ENCODE assay signal across 20 mouse cellular contexts in the genomic region with DNA sequence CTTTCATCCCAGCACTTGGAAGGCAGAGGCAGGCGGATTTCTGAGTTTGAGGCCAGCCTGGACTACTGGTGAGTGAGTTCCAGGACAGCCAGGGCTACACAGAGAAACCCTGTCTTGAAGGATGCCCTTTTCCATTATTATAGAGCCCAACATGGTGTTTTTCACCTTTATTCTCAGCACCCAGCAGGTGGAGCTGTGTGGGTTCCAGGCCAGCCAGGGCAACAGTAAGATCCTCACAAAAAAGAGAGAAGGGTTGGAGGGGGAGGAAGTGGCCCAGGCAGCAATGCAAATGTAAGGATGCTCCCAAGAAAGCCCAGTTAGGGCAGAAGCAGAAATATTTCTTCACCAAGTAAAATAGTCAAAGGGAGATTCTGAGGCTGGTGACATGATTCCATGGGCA. TPM values are rescaled to one million over a fixed set of nuclear protein-coding genes. Genes with fewer than 3 reads are reported as not detected.
DNase-seq lines count a peak whose midpoint lies in the region; ATAC-seq and TF ChIP-seq lines count a peak whose summit lies in the region.
"Had no signal": no experiment of that assay in that cellular context is flagged by ENCODE, and none has a peak within 500 bp of the region (broad histone marks: within the 10 kb centered on the region; RNA-seq: fewer than 3 reads in every experiment).

No protein-coding gene starts in this region.

- WGBS in intestine, postnatal 0 days, result 78% methylated on average over 1 of the region's 1 CpGs
- WGBS in intestine, embryonic 15.5 days, result 81% methylated on average over 1 of the region's 1 CpGs
- WGBS in lung, postnatal 0 days, result 88% methylated on average over 1 of the region's 1 CpGs

- H3K9me3 ChIP-seq in intestine, postnatal 0 days (ENCODE audit: control insufficient read depth), result no peaks in the 10 kb centered on the region
- H3K9me3 ChIP-seq in intestine, embryonic 15.5 days, result no peaks in the 10 kb centered on the region
- no peaks in the 10 kb centered on the region for H3K9me3 ChIP-seq in lung, postnatal 0 days (ENCODE audit: low read length)
- no peaks in the 10 kb centered on the region for H3K9me3 ChIP-seq in E14TG2a.4 (ENCODE audit: low read length)
- H3K9me3 ChIP-seq: embryonic facial prominence, embryonic 10.5 days; G1E; hindbrain, embryonic 12.5 days; kidney, embryonic 15.5 days; liver, embryonic 13.5 days had no signal

- no peaks in the 10 kb centered on the region for H3K27me3 ChIP-seq in intestine, postnatal 0 days (replicated peaks; ENCODE audit: control insufficient read depth, insufficient read depth, low read length)
- no peaks in the 10 kb centered on the region for H3K27me3 ChIP-seq in intestine, embryonic 15.5 days (replicated peaks)
- no peaks in the 10 kb centered on the region for H3K27me3 ChIP-seq in lung, postnatal 0 days (replicated peaks; ENCODE audit: insufficient read depth, low read length)
- H3K27me3 ChIP-seq in E14TG2a.4 (ENCODE audit: insufficient read depth, low read length), result peaks cover 45% of the 10 kb centered on the region
- H3K27me3 ChIP-seq: kidney, embryonic 15.5 days had no signal

- H3K9ac ChIP-seq in intestine, postnatal 0 days (ENCODE audit: low read depth, low read length), result no peak overlapping the region
- no peak overlapping the region for H3K9ac ChIP-seq in intestine, embryonic 15.5 days
- no peak overlapping the region for H3K9ac ChIP-seq in lung, postnatal 0 days (replicated peaks; ENCODE audit: low read depth)
- H3K9ac ChIP-seq: hindbrain, embryonic 12.5 days; kidney, embryonic 15.5 days; liver, embryonic 13.5 days had no signal

- H3K4me1 ChIP-seq in intestine, postnatal 0 days (replicated peaks; ENCODE audit: control insufficient read depth, insufficient read depth, low read length), result no peaks in the 10 kb centered on the region
- H3K4me1 ChIP-seq in intestine, embryonic 15.5 days (replicated peaks), result peaks cover 5% of the 10 kb centered on the region; the same call in 1 of the 2 replicates
- H3K4me1 ChIP-seq in lung, postnatal 0 days (ENCODE audit: insufficient read depth, low read depth, low read length), result no peaks in the 10 kb centered on the region
- peaks cover 20% of the 10 kb centered on the region; the same call in 1 of the 2 replicates for H3K4me1 ChIP-seq in E14TG2a.4 (replicated peaks; ENCODE audit: low read depth, low read length)

- no peaks in the 10 kb centered on the region for H3K36me3 ChIP-seq in intestine, postnatal 0 days (ENCODE audit: control insufficient read depth, insufficient read depth)
- no peaks in the 10 kb centered on the region for H3K36me3 ChIP-seq in intestine, embryonic 15.5 days
- no peaks in the 10 kb centered on the region for H3K36me3 ChIP-seq in lung, postnatal 0 days (ENCODE audit: insufficient read depth, low read length)
- H3K36me3 ChIP-seq in E14TG2a.4 (ENCODE audit: insufficient read depth, low read length), result no peaks in the 10 kb centered on the region
- H3K36me3 ChIP-seq: embryonic facial prominence, embryonic 10.5 days; G1E; hindbrain, embryonic 12.5 days; kidney, embryonic 15.5 days had no signal

- ATAC-seq in intestine, postnatal 0 days, result no peak
- ATAC-seq in intestine, embryonic 15.5 days, result no peak
- no peak for ATAC-seq in lung, postnatal 0 days
- ATAC-seq: midbrain, embryonic 16.5 days had no signal

- TF ChIP-seq CTCF in intestine, postnatal 0 days (IDR thresholded peaks at IDR 0.05; ENCODE audit: low read depth), result peak; percentile 31; the same call in 1 of the 2 replicates
- TF ChIP-seq CTCF in lung, postnatal 0 days (IDR thresholded peaks at IDR 0.05), result 0 out of 2 replicates have a peak, but pooled peaks have one; percentile 11
- TF ChIP-seq CTCF in E14TG2a.4 (conservative IDR thresholded peaks at IDR 0.05; ENCODE audit: low read length), result peak; percentile 30

- TF ChIP-seq EP300 in lung, postnatal 0 days (IDR thresholded peaks at IDR 0.05), result no peak

- no peak overlapping the region for H3K4me3 ChIP-seq in intestine, postnatal 0 days (ENCODE audit: low read depth, low read length)
- H3K4me3 ChIP-seq in intestine, embryonic 15.5 days (replicated peaks), result no peak overlapping the region
- no peak overlapping the region for H3K4me3 ChIP-seq in lung, postnatal 0 days (ENCODE audit: low read depth, low read length)
- H3K4me3 ChIP-seq in E14TG2a.4 (replicated peaks; ENCODE audit: low read length), result no peak overlapping the region
- H3K4me3 ChIP-seq: embryonic facial prominence, embryonic 10.5 days; gastrocnemius, adult 2 months; hindbrain, embryonic 12.5 days; kidney, embryonic 15.5 days; liver, embryonic 13.5 days had no signal

- intact Hi-C loops in left cerebral cortex, postnatal 10 days (cut with DNase I), result no loop called here

- H3K27ac ChIP-seq in intestine, postnatal 0 days (ENCODE audit: low read depth, low read length), result no peak overlapping the region
- H3K27ac ChIP-seq in intestine, embryonic 15.5 days, result no peak overlapping the region
- H3K27ac ChIP-seq in lung, postnatal 0 days (ENCODE audit: low read length), result no peak overlapping the region
- H3K27ac ChIP-seq: embryonic facial prominence, embryonic 10.5 days; gastrocnemius, adult 2 months; hindbrain, embryonic 12.5 days; kidney, embryonic 15.5 days; liver, embryonic 13.5 days had no signal

- H3K4me2 ChIP-seq in intestine, postnatal 0 days (replicated peaks; ENCODE audit: low read depth), result no peak overlapping the region
- H3K4me2 ChIP-seq in intestine, embryonic 15.5 days (replicated peaks), result no peak overlapping the region
- no peak overlapping the region for H3K4me2 ChIP-seq in lung, postnatal 0 days (replicated peaks; ENCODE audit: low read depth, low read length)
- H3K4me2 ChIP-seq: heart, embryonic 11.5 days; hindbrain, embryonic 12.5 days; kidney, embryonic 15.5 days; liver, embryonic 13.5 days had no signal

- DNase-seq in lung, postnatal 0 days (ENCODE audit: low spot score), result no peak
- no peak for DNase-seq in lung, postnatal 10 days
- DNase-seq in ZHBTc4 (ENCODE audit: low read depth, low spot score), result peak; percentile 54
- DNase-seq in left cerebral cortex, postnatal 10 days (ENCODE audit: extremely low spot score in 1 of 2, low spot score in 2 of 2), result no peak
- no peak for DNase-seq in left cerebral cortex, adult 9 months (ENCODE audit: low spot score in 2 of 2)
- DNase-seq: adrenal gland, postnatal 36 days; cerebellum, adult 18-20 months; gastrocnemius, adult 2 months; heart, postnatal 14 days; lung, postnatal 14 days had no signal

RNA-seq across cellular contexts. Expression of a gene that starts 44.9 kb away (rescaled TPM):
- polyA plus RNA-seq in intestine, postnatal 0 days (2015; fragmentation: Nextera tagmentation; extraction: Ambion mirVana), result 1.5 and 1.7 TPM in 2 replicates
- polyA plus RNA-seq in intestine, embryonic 15.5 days (2015; fragmentation: Nextera tagmentation; extraction: Ambion mirVana), result 0.39 and 0.41 TPM in 2 replicates
- 5.0 and 5.3 TPM in 2 replicates for polyA plus RNA-seq in lung, postnatal 0 days (2015; fragmentation: Nextera tagmentation; extraction: Ambion mirVana)
- under 1 TPM; 0.71 to 0.75 TPM for total RNA-seq in left cerebral cortex, postnatal 10 days (2021)
- total RNA-seq: gastrocnemius, adult 2 months had no signal
- polyA plus RNA-seq: G1E had no signal
